8 mouse cellular contexts compared by ENCODE assay signal in genomic region chr2:152831019-152831878, GRCm38 (mm10). TPM values are rescaled to one million over a fixed set of nuclear protein-coding genes. Genes with fewer than 3 reads are reported as not detected.
DNase-seq lines count a peak whose midpoint lies in the region; ATAC-seq and TF ChIP-seq lines count a peak whose summit lies in the region.

Gene Bcl2l1 (minus strand): TSS chr2:152831728.

- TF ChIP-seq POLR2A in lung, adult 2 months (IDR thresholded peaks at IDR 0.05; ENCODE audit: borderline replicate concordance, extremely low read depth, low read depth, low read length): peak; percentile 48; the same call in 1 of the 2 replicates

- peak; percentile 98 for ATAC-seq in forebrain, embryonic 15.5 days (replicated peaks)
- ATAC-seq in neutrophil, adult 5-6 weeks (ENCODE audit: extremely low read depth, insufficient number of reproducible peaks, low FRiP score, poor library complexity, severe bottlenecking): peak; percentile 84

- peak within 1 kb of the TSS; percentile 94 for H3K9ac ChIP-seq in forebrain, embryonic 15.5 days (replicated peaks)

- H3K4me3 ChIP-seq in forebrain, embryonic 15.5 days: peak within 1 kb of the TSS; percentile 73
- peak within 1 kb of the TSS; percentile 98 for H3K4me3 ChIP-seq in lung, adult 2 months (replicated peaks; ENCODE audit: extremely low read depth, low read depth, low read length)

- H3K4me1 ChIP-seq in forebrain, embryonic 15.5 days: peaks cover 39% of the 10 kb centered on the region
- H3K4me1 ChIP-seq in lung, adult 2 months (ENCODE audit: control insufficient read depth, insufficient read depth, low read length): peaks cover 15% of the 10 kb centered on the region

- under 1% methylated on average over 74 of the region's 74 CpGs for WGBS in forebrain, embryonic 15.5 days
- under 1% methylated on average over 71 of the region's 74 CpGs for WGBS in lung, adult 2 months

- H3K4me2 ChIP-seq in forebrain, embryonic 15.5 days (replicated peaks): peak within 1 kb of the TSS; percentile 75

- H3K27me3 ChIP-seq in forebrain, embryonic 15.5 days: no peaks in the 10 kb centered on the region

- no peaks in the 10 kb centered on the region for H3K36me3 ChIP-seq in forebrain, embryonic 15.5 days

- intact Hi-C loops in heart, postnatal 25 days (cut with DNase I): loop anchor here (1.0 to 5.0 kb wide), 2 partner anchors 136 to 214 kb away; no protein-coding TSS in a partner anchor

- TF ChIP-seq CTCF in lung, adult 2 months (IDR thresholded peaks at IDR 0.05; ENCODE audit: insufficient read depth, low read length): peak; percentile 96

- DNase-seq in ES-CJ7 (ENCODE audit: low read depth, low spot score): peak; percentile 97
- DNase-seq in cerebellum, adult 11 months: peak; percentile 98
- DNase-seq in heart, postnatal 25 days (ENCODE audit: low spot score): peak; percentile 98
- DNase-seq in layer of hippocampus, adult 18-20 months (ENCODE audit: low spot score in 2 of 2): peak; percentile 98 to 99
- DNase-seq in lung, adult 2 months: peak; percentile 98
- DNase-seq in thymus, adult 18-20 months: peak; percentile 99 to 100

- peak within 1 kb of the TSS; percentile 98 for H3K27ac ChIP-seq in forebrain, embryonic 15.5 days (replicated peaks)

- H3K9me3 ChIP-seq in forebrain, embryonic 15.5 days: no peaks in the 10 kb centered on the region

RNA-seq across cellular contexts. Expression of gene Bcl2l1, which starts in this region (rescaled TPM):
- polyA plus RNA-seq in forebrain, embryonic 15.5 days (2015; fragmentation: Nextera tagmentation; extraction: Ambion mirVana): 179 and 183 TPM in 2 replicates
- 10 to 100 TPM; 58.6 to 59.0 TPM for total RNA-seq in heart, postnatal 25 days (2021)
- 100 to 1,000 TPM; 134 to 146 TPM for total RNA-seq in layer of hippocampus, adult 18-20 months (2021)
- polyA plus RNA-seq in lung, adult 2 months (2012; rRNA removed): 113 and 118 TPM in 2 replicates
- total RNA-seq in neutrophil, adult 5-6 weeks (2017): 25.9 and 28.7 TPM in 2 replicates

Comparison
In these comparisons a context has a peak if more than half of its experiments do, and no peak if none do; other contexts are left out.
1. Peak in every context shown above with its lines: DNase-seq, ATAC-seq, H3K4me3 ChIP-seq and H3K27ac ChIP-seq.